Mouse (Mus musculus): ENCODE measurements around the gene Car8. TPM values are rescaled to one million over a fixed set of nuclear protein-coding genes. Genes with fewer than 3 reads are reported as not detected.
"Not testable (repeated sequence)": the region's sequence is repeated elsewhere in the genome, so short reads cannot be mapped to it uniquely, and the experiment has no call there.

The Car8 gene
- polyA plus RNA-seq, 1 experiment = 2.1 TPM

DNA sequence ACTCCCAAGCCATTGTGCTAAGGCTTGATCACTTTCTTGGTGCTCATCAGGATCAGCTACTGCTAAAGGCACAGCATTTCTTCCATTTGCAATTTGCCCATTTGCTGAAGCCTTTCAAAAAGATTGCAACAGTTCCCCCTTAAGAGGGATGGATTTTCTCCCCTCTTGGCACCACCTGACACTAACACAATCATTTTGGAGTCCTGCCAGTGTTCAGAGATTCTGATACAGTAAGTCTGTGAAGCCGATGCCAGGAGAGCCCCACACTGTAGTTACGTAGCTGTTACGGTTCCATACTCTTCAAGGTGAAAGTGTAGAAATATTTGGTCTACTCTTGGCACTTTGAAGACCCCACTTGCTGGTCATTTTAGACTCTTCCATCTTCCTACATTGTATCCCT lies 137.4 kb downstream of the Car8 start:
- WGBS = 71% methylated on average over 3 of the region's 3 CpGs
- no peak for DNase-seq
- no peak for TF ChIP-seq CTCF (conservative IDR thresholded peaks at IDR 0.05; ENCODE audit: insufficient read depth, insufficient read length, low read depth, low read length)
- TF ChIP-seq POLR2A (IDR thresholded peaks at IDR 0.05; ENCODE audit: low read depth, low read length) = no peak

DNA sequence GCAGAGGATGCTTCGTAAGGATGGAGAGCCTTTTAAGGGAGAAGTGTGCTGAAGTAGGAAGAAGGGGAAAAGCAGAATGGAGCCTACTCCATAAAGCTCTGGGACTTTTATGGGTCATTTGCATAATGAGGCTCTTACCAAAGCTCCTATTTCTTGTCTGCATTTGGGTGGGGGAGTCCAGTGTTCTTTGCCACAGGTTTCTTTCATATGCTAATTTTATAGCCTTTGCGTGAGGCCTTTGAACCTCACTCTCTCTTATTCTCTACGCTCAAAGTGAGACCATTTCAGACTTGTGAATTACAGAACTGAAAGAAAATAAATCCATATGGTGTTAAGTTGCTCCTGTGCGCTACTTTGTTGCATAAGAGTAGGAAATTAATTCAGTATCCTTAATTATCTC lies 140.8 kb downstream of the Car8 start:
- H3K27ac ChIP-seq (ENCODE audit: insufficient read depth, low read depth, low read length) = no peak overlapping the region
- H3K4me1 ChIP-seq (ENCODE audit: control insufficient read depth, insufficient read depth, low read length) = no peaks in the 10 kb centered on the region
- no peaks in the 10 kb centered on the region for H3K36me3 ChIP-seq (ENCODE audit: control insufficient read depth, insufficient read depth, low read length)
- WGBS = 28% methylated on average over 4 of the region's 4 CpGs
- no peaks in the 10 kb centered on the region for H3K27me3 ChIP-seq (replicated peaks; ENCODE audit: control insufficient read depth, insufficient read depth, low read length)
- no peak overlapping the region for H3K4me3 ChIP-seq (ENCODE audit: insufficient read depth, low read depth, low read length)
- DNase-seq = no peak
- TF ChIP-seq CTCF (conservative IDR thresholded peaks at IDR 0.05; ENCODE audit: insufficient read depth, insufficient read length, low read depth, low read length) = no peak
- TF ChIP-seq POLR2A (IDR thresholded peaks at IDR 0.05; ENCODE audit: low read depth, low read length) = no peak

More for the DNA sequence above, 137.4 kb downstream of the Car8 start:
- Histone ChIP-seq H3K36me3 (ENCODE audit: control insufficient read depth, insufficient read depth, low read length) (no peaks in the 10 kb centered on the region), H3K4me3 (ENCODE audit: insufficient read depth, low read depth, low read length) (no peak overlapping the region), H3K27ac (ENCODE audit: insufficient read depth, low read depth, low read length) (no peak overlapping the region), H3K27me3 (replicated peaks; ENCODE audit: control insufficient read depth, insufficient read depth, low read length) (no peaks in the 10 kb centered on the region), H3K4me1 (ENCODE audit: control insufficient read depth, insufficient read depth, low read length) (no peaks in the 10 kb centered on the region)

DNA sequence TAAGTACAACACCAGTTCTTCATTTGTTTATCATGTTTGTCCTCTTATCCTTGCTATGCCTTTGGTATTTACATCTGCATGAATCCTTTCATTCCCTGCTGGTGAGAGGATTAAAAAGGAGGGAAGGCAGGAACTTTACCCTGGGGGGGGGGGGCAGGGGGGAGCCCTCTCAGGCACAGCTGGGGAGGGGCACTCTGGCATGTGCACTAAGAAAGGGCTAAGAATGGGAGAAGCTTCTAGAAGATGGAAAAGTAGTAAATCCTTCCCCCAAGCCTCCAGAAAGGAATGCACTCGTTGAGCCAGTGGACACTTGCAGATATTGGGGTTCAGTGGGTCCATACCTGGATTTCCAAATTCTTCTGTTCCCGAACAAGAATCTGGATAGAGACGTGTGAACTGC lies 141.2 kb downstream of the Car8 start:
- H3K27me3 ChIP-seq (replicated peaks; ENCODE audit: control insufficient read depth, insufficient read depth, low read length) = no peaks in the 10 kb centered on the region
- no peaks in the 10 kb centered on the region for H3K36me3 ChIP-seq (ENCODE audit: control insufficient read depth, insufficient read depth, low read length)
- 41% methylated on average over 3 of the region's 3 CpGs for WGBS
- no peak overlapping the region for H3K4me3 ChIP-seq (ENCODE audit: insufficient read depth, low read depth, low read length)
- TF ChIP-seq POLR2A (IDR thresholded peaks at IDR 0.05; ENCODE audit: low read depth, low read length) (no peak), CTCF (conservative IDR thresholded peaks at IDR 0.05; ENCODE audit: insufficient read depth, insufficient read length, low read depth, low read length) (no peak)
- no peaks in the 10 kb centered on the region for H3K4me1 ChIP-seq (ENCODE audit: control insufficient read depth, insufficient read depth, low read length)
- no peak overlapping the region for H3K27ac ChIP-seq (ENCODE audit: insufficient read depth, low read depth, low read length)
- no peak for DNase-seq

DNA sequence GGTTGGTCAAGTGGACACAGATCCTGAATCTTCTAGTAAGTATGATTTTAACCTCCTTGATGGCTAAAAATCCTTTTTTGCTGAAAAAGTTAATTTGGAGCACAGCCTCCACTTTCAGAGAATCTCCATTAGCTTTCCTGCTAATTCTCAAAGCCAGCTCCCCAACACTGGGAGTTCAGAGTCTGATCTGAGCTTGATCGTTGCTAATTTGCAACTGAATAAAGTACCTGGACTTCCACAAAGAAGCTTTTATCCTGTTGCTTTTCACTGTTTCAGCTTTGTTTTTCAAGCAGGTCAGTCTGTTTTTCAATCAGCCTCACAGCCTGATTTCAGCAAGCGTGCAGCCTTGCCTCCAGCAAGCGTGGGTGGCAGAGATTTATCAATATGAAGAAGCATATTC lies 145.3 kb downstream of the Car8 start:
- 87% methylated on average over 3 of the region's 3 CpGs for WGBS
- not testable (repeated sequence) for H3K27ac ChIP-seq (ENCODE audit: insufficient read depth, low read depth, low read length); H3K4me1 ChIP-seq (ENCODE audit: control insufficient read depth, insufficient read depth, low read length); DNase-seq; H3K27me3 ChIP-seq (replicated peaks; ENCODE audit: control insufficient read depth, insufficient read depth, low read length); H3K4me3 ChIP-seq (ENCODE audit: insufficient read depth, low read depth, low read length); H3K36me3 ChIP-seq (ENCODE audit: control insufficient read depth, insufficient read depth, low read length)
